Mouse (Mus musculus) heart, adult 2 months (tissue): ENCODE measurements at regions not wholly inside any gene's neighbourhood (a gene's known extent, or its start where the extent isn't known, plus 50 kb on each side); places are given as distances from the start of the nearest gene placed in this dataset.

ENCODE experiments used
- DNase-seq, 2 experiments: peaks; one replicate each; pipeline ENCODE4 v3.0.0; 2021
- H3K27ac ChIP-seq: fragments of 200-600 bp; 2 replicates; pipeline ENCODE4 v1.8.1; 2022
- H3K27me3 ChIP-seq: fragments of 200-500 bp; 2 replicates; pipeline ENCODE4 v1.6.1; 2012; ENCODE audit warnings: mild to moderate bottlenecking, low read length, inconsistent platforms, mixed read lengths; ENCODE audit not compliant: control insufficient read depth, insufficient read depth
- H3K36me3 ChIP-seq: fragments of 200-500 bp; 2 replicates; pipeline ENCODE4 v1.6.1; 2012; ENCODE audit warnings: low read length, inconsistent platforms; ENCODE audit not compliant: control insufficient read depth, insufficient read depth
- H3K4me1 ChIP-seq: fragments of 200-500 bp; 2 replicates; pipeline ENCODE4 v1.6.1; 2011; ENCODE audit warnings: low read length; ENCODE audit not compliant: control insufficient read depth, insufficient read depth
- H3K4me3 ChIP-seq: fragments of 200-600 bp; 2 replicates; pipeline ENCODE4 v1.8.1; 2022
- H3K79me2 ChIP-seq: fragments of 200-500 bp; replicated peaks from 2 replicates; pipeline ENCODE4 v1.6.1; 2012; ENCODE audit warnings: mild to moderate bottlenecking, inconsistent platforms, low read length, moderate library complexity, mixed read lengths; ENCODE audit not compliant: control insufficient read depth, insufficient read depth
- H3K9ac ChIP-seq: fragments of 200-500 bp; 2 replicates; pipeline ENCODE4 v1.6.1; 2012; ENCODE audit warnings: low read depth, mild to moderate bottlenecking, control low read depth, inconsistent platforms, low read length, mixed read lengths
- CTCF ChIP-seq: fragments of 200-600 bp; IDR thresholded peaks from 2 replicates; pipeline ENCODE4 v1.8.1; 2022; ENCODE audit warnings: antibody characterized with exemption, mild to moderate bottlenecking, moderate library complexity
- EP300 ChIP-seq: fragments of 200-500 bp; IDR thresholded peaks from 2 replicates; pipeline ENCODE4 v1.6.1; 2011; ENCODE audit warnings: low read depth, low read length, control low read depth; ENCODE audit not compliant: insufficient read depth
- POLR2A ChIP-seq: fragments of 200-500 bp; IDR thresholded peaks from 2 replicates; pipeline ENCODE4 v1.6.1; 2011; ENCODE audit warnings: mild to moderate bottlenecking, low read depth, low read length, control low read depth; ENCODE audit not compliant: insufficient read depth
- WGBS: fragments of 180-500 bp; shearing (Covaris S2); methylation state at CpG from one replicate; pipeline ENCODE4 v1.1.7; 2018; 5-methylcytosine and 5-hydroxymethylcytosine counted together
- intact Hi-C: fragments of 180-260 bp; cut with DNase I; formaldehyde crosslinking; loops from one replicate; pipeline ENCODE4 v1.15.1; 2025

DNA sequence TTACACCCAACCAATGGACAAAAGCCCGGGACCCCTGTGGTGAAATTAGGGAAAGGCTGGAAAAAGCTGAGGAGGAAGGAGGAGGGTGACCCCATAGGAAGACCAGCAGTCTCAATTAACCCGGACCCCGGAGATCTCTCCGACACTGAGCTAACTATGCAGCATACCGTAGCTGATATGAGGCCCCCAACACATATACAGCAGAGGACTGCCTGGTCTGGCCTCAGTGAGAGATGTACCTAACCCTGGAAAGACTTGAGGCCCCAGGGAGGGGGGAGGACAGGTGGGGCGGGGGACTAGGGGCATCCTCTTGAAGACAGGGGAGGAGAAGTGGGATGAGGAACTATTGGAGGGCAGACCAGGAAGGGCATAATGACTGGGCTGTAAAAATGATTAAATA, 69.0 kb upstream of the Usp27x start:
- no peaks in the 10 kb centered on the region for H3K36me3 ChIP-seq
- no peak for DNase-seq
- no peak overlapping the region for H3K4me3 ChIP-seq
- intact Hi-C loops: no loop called here
- WGBS: 61% methylated on average over 6 of the region's 6 CpGs
- no peaks in the 10 kb centered on the region for H3K79me2 ChIP-seq
- H3K9ac ChIP-seq: no peak overlapping the region
- TF ChIP-seq POLR2A (no peak), EP300 (no peak), CTCF (no peak)
- H3K4me1 ChIP-seq: no peaks in the 10 kb centered on the region
- no peak overlapping the region for H3K27ac ChIP-seq
- H3K27me3 ChIP-seq: no peaks in the 10 kb centered on the region

GRCm38 (mm10) chrX:7443996-7444421, 68.4 kb upstream of the Usp27x start:
- Histone ChIP-seq H3K27ac (no peak overlapping the region), H3K4me1 (no peaks in the 10 kb centered on the region), H3K79me2 (no peaks in the 10 kb centered on the region), H3K27me3 (no peaks in the 10 kb centered on the region), H3K4me3 (no peak overlapping the region), H3K36me3 (no peaks in the 10 kb centered on the region), H3K9ac (no peak overlapping the region)
- 40% methylated on average over 6 of the region's 6 CpGs for WGBS
- intact Hi-C loops: no loop called here
- TF ChIP-seq EP300 (no peak), CTCF (no peak)
- DNase-seq: no peak

DNA sequence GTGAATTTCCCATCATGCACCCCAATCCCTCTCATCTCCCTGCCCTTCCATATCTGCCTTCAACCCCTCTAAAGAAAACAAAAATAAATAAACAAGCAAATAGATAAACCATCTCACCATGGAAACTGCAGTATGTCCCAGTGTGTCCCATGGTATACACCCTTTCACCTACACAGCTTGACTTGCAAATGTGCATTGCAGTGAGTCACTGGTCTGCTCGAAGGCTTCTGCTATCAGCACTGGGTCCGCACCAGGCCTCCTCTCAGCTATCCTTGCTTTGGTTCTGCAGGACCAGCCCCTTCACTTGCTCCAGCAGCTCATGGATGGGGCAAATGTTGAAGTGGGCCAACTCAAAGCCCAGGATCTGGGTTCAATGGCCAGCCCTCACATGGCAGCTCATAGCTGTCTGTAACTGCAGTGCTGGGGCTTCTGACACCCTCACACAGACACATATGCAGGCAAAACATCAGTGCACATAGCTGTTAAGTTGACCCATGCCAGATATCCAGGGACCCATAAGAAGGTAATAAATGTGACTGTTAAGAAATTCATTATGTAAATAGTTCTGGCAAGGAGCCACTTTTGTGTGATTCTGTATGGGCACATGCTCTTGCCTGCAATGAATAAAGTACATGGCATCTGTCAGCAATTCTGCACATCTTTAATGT, 59.9 kb upstream of the Usp27x start:
- Histone ChIP-seq H3K36me3 (no peaks in the 10 kb centered on the region), H3K4me1 (no peaks in the 10 kb centered on the region), H3K9ac (no peak overlapping the region), H3K79me2 (no peaks in the 10 kb centered on the region), H3K27ac (no peak overlapping the region), H3K4me3 (no peak overlapping the region), H3K27me3 (no peaks in the 10 kb centered on the region)
- intact Hi-C loops: no loop called here
- TF ChIP-seq EP300 (no peak), CTCF (no peak), POLR2A (no peak)
- no peak for DNase-seq
- 66% methylated on average over 2 of the region's 2 CpGs for WGBS

GRCm38 (mm10) chrX:7434268-7434667, 58.6 kb upstream of the Usp27x start:
- H3K27ac ChIP-seq: no peak overlapping the region
- no peaks in the 10 kb centered on the region for H3K79me2 ChIP-seq
- DNase-seq: no peak
- no peak overlapping the region for H3K9ac ChIP-seq
- WGBS: 29% methylated on average over 2 of the region's 2 CpGs
- no peaks in the 10 kb centered on the region; the same call in 1 of the 2 replicates for H3K4me1 ChIP-seq
- intact Hi-C loops: no loop called here
- H3K4me3 ChIP-seq: no peak overlapping the region
- H3K27me3 ChIP-seq: no peaks in the 10 kb centered on the region
- TF ChIP-seq CTCF (no peak), POLR2A (no peak), EP300 (no peak)
- no peaks in the 10 kb centered on the region for H3K36me3 ChIP-seq

DNA sequence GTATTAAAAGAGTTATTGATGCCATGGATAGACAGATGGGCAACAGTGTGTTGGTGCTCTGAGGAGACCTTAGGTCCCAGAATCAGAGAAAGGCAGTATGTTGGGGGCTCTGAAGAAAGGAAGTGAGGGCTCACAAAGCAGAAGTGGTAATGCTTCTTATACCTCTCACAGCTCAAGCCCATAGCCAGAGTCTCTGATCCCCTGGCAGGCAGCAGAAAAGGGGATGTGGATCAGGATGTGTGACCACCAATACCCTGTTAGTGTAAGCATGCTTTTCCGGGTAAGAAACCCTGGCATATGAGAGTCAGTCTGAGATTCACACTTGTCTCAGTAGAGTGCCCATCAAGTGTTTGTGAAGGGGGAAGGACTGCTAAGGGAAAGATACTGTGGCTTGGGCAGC, 54.8 kb upstream of the Usp27x start:
- Histone ChIP-seq H3K36me3 (no peaks in the 10 kb centered on the region), H3K9ac (no peak overlapping the region), H3K27me3 (no peaks in the 10 kb centered on the region), H3K4me3 (no peak overlapping the region), H3K27ac (no peak overlapping the region), H3K4me1 (peaks cover 2% of the 10 kb centered on the region), H3K79me2 (no peaks in the 10 kb centered on the region)
- 81% methylated on average over 1 of the region's 1 CpGs for WGBS
- intact Hi-C loops: no loop called here
- no peak for DNase-seq
- TF ChIP-seq EP300: no peak
- no peak for TF ChIP-seq CTCF
- no peak for TF ChIP-seq POLR2A

GRCm38 (mm10) chrX:7429524-7429865, 53.9 kb upstream of the Usp27x start:
- intact Hi-C loops: loop anchor here (10.0 kb wide), 1 partner anchor 345 kb away; no protein-coding TSS in a partner anchor
- Histone ChIP-seq H3K9ac (no peak overlapping the region), H3K36me3 (no peaks in the 10 kb centered on the region), H3K27me3 (no peaks in the 10 kb centered on the region), H3K79me2 (no peaks in the 10 kb centered on the region), H3K4me3 (no peak overlapping the region), H3K4me1 (peaks cover 2% of the 10 kb centered on the region), H3K27ac (no peak overlapping the region)
- DNase-seq: no peak
- TF ChIP-seq EP300 (no peak), POLR2A (no peak), CTCF (no peak)
- WGBS: 19% methylated on average over 5 of the region's 5 CpGs
